In genomic region chr9:14605992-14606391, GRCm38 (mm10) we compare ENCODE assay signal across 19 mouse cellular contexts. TPM values are rescaled to one million over a fixed set of nuclear protein-coding genes. Genes with fewer than 3 reads are reported as not detected.
DNase-seq lines count a peak whose midpoint lies in the region; ATAC-seq and TF ChIP-seq lines count a peak whose summit lies in the region.
"Had no signal": no experiment of that assay in that cellular context is flagged by ENCODE, and none has a peak within 500 bp of the region (broad histone marks: within the 10 kb centered on the region; RNA-seq: fewer than 3 reads in every experiment).

No protein-coding gene starts in this region.

- H3K27me3 ChIP-seq in heart, postnatal 0 days (ENCODE audit: control insufficient read depth, insufficient read depth, low read length) = no peaks in the 10 kb centered on the region
- H3K27me3 ChIP-seq: embryonic facial prominence, embryonic 12.5 days; forebrain, embryonic 15.5 days; heart, embryonic 12.5 days; hindbrain, embryonic 15.5 days had no signal

- no peak overlapping the region for H3K9ac ChIP-seq in heart, postnatal 0 days (replicated peaks; ENCODE audit: low read depth, low read length)
- H3K9ac ChIP-seq: embryonic facial prominence, embryonic 12.5 days; forebrain, embryonic 15.5 days; heart, embryonic 12.5 days; hindbrain, embryonic 15.5 days had no signal

- no peak for ATAC-seq in heart, postnatal 0 days (ENCODE audit: insufficient read depth, low read depth)
- ATAC-seq: forebrain, embryonic 15.5 days; inflammation-experienced regulatory T-cells, adult 6 months had no signal

- peaks cover 52% of the 10 kb centered on the region for H3K4me1 ChIP-seq in heart, postnatal 0 days (ENCODE audit: control insufficient read depth, insufficient read depth)

- WGBS in heart, postnatal 0 days = 71% methylated on average over 4 of the region's 4 CpGs

- no peak overlapping the region for H3K4me2 ChIP-seq in heart, postnatal 0 days (ENCODE audit: low read depth, low read length)
- H3K4me2 ChIP-seq: embryonic facial prominence, embryonic 12.5 days; forebrain, embryonic 15.5 days; heart, embryonic 12.5 days; hindbrain, embryonic 15.5 days had no signal

- no peak for TF ChIP-seq EP300 in heart, postnatal 0 days (IDR thresholded peaks at IDR 0.05; ENCODE audit: low read depth)

- TF ChIP-seq CTCF in heart, postnatal 0 days (IDR thresholded peaks at IDR 0.05; ENCODE audit: low read depth) = no peak

- no peaks in the 10 kb centered on the region for H3K36me3 ChIP-seq in heart, postnatal 0 days (replicated peaks; ENCODE audit: control insufficient read depth, insufficient read depth, low read length)
- H3K36me3 ChIP-seq: forebrain, embryonic 15.5 days; hindbrain, embryonic 15.5 days had no signal

- DNase-seq in heart, postnatal 0 days (ENCODE audit: low spot score) = no peak
- no peak for DNase-seq in heart, adult 18-20 months
- DNase-seq in A20 (ENCODE audit: low read depth, low spot score) = peak; percentile 77
- peak; percentile 8 for DNase-seq in MEL-GATA-1-ER (ENCODE audit: extremely low read depth, low read depth)
- no peak for DNase-seq in yolk sac, embryonic 10.5 days (ENCODE audit: low spot score)
- DNase-seq in ovary, postnatal 36 days (ENCODE audit: low spot score) = no peak
- DNase-seq in cerebellum, adult 9-11 months = no peak
- DNase-seq: adrenal gland, adult 8-10 months; adrenal gland, postnatal 36 days; cerebellum, adult 11 months; cerebellum, adult 8-10 months; cerebellum, postnatal 25 days; gastrocnemius, postnatal 10 days; heart, postnatal 36 days had no signal

- no peak overlapping the region for H3K4me3 ChIP-seq in heart, postnatal 0 days (ENCODE audit: low read depth, low read length)
- H3K4me3 ChIP-seq: embryonic facial prominence, embryonic 12.5 days; forebrain, embryonic 15.5 days; heart, embryonic 12.5 days; hindbrain, embryonic 15.5 days had no signal

- no peaks in the 10 kb centered on the region for H3K9me3 ChIP-seq in heart, postnatal 0 days (replicated peaks; ENCODE audit: control insufficient read depth, low read length)
- H3K9me3 ChIP-seq: embryonic facial prominence, embryonic 12.5 days; forebrain, embryonic 15.5 days; heart, embryonic 12.5 days; hindbrain, embryonic 15.5 days had no signal

- H3K27ac ChIP-seq in heart, postnatal 0 days (ENCODE audit: low read depth) = peak overlapping the region; percentile 18; the same call in 1 of the 2 replicates
- H3K27ac ChIP-seq: embryonic facial prominence, embryonic 12.5 days; forebrain, embryonic 15.5 days; hindbrain, embryonic 15.5 days had no signal

RNA-seq across cellular contexts. Expression of gene Amotl1, which starts 38.9 kb away (rescaled TPM):
- 70.2 and 89.1 TPM in 2 replicates for total RNA-seq in heart, postnatal 0 days (2014; rRNA removed; ENCODE audit: low replicate concordance)
- 10.4 and 11.7 TPM in 2 replicates for polyA plus RNA-seq in heart, postnatal 0 days (2015; fragmentation: Nextera tagmentation; extraction: Ambion mirVana)
- total RNA-seq in heart, adult 18-20 months (2021) = 10 to 100 TPM; 57.6 to 60.4 TPM

Comparison
In these comparisons a context has a peak if more than half of its experiments do, and no peak if none do; other contexts are left out.
1. DNase-seq: peak in A20 (single experiment) and MEL-GATA-1-ER (single experiment); none in heart, postnatal 0 days (single experiment), heart, adult 18-20 months (0 of 2), yolk sac, embryonic 10.5 days (single experiment), ovary, postnatal 36 days (single experiment) and cerebellum, adult 9-11 months (single experiment).